Mouse (Mus musculus) spleen, adult 2 months (tissue): ENCODE measurements around the gene Nav2. TPM values are rescaled to one million over a fixed set of nuclear protein-coding genes. Genes with fewer than 3 reads are reported as not detected.

Experiments
- DNase-seq, 2 experiments: peaks; one replicate each; pipeline versions ENCODE4 v3.0.0 to v3.0.0-alpha.2; 2012 to 2021; ENCODE audit warnings: low spot score in 2 of 2, low read depth in 1 of 2
- H3K27ac ChIP-seq: fragments of 200-500 bp; 2 replicates; pipeline ENCODE4 v1.5.1; 2012; ENCODE audit warnings: low read length, inconsistent platforms; ENCODE audit not compliant: insufficient read depth
- H3K27me3 ChIP-seq: fragments of 200-500 bp; 2 replicates; pipeline ENCODE4 v1.6.1; 2012; ENCODE audit warnings: mild to moderate bottlenecking, moderate library complexity, low read length, inconsistent platforms; ENCODE audit not compliant: control insufficient read depth, insufficient read depth
- H3K36me3 ChIP-seq: fragments of 200-500 bp; 2 replicates; pipeline ENCODE4 v1.6.1; 2012; ENCODE audit warnings: mild to moderate bottlenecking, low read length, inconsistent platforms; ENCODE audit not compliant: control insufficient read depth, insufficient read depth
- H3K4me1 ChIP-seq: fragments of 200-500 bp; 2 replicates; pipeline ENCODE4 v1.6.1; 2011; ENCODE audit warnings: inconsistent platforms; ENCODE audit not compliant: control insufficient read depth, insufficient read depth, insufficient read length
- H3K4me3 ChIP-seq: fragments of 200-500 bp; 2 replicates; pipeline ENCODE4 v1.5.1; 2011; ENCODE audit warnings: mild to moderate bottlenecking, inconsistent platforms; ENCODE audit not compliant: insufficient read depth, insufficient read length; ENCODE audit errors: extremely low read depth
- CTCF ChIP-seq: fragments of 200-500 bp; IDR thresholded peaks from 2 replicates; pipeline ENCODE4 v1.5.1; 2011; ENCODE audit warnings: mild to moderate bottlenecking, inconsistent platforms; ENCODE audit not compliant: insufficient read depth, insufficient read length, insufficient replicate concordance; ENCODE audit errors: extremely low read depth
- POLR2A ChIP-seq: fragments of 200-500 bp; IDR thresholded peaks from 2 replicates; pipeline ENCODE4 v1.6.1; 2011; ENCODE audit warnings: low read depth, low read length, inconsistent platforms
- WGBS: fragments of 180-500 bp; shearing (Covaris S2); methylation state at CpG from one replicate; pipeline ENCODE4 v1.1.7; 2018; 5-methylcytosine and 5-hydroxymethylcytosine counted together
- polyA plus RNA-seq: library from polyadenylated mRNA; depleted of rRNA; stranded (reverse); fragments of >200 nt; gene quantifications from 2 replicates; pipeline ENCODE4 v1.2.3, GENCODE M21; 2012

Gene Nav2
- polyA plus RNA-seq, 1 experiment = 3.5 TPM

- no peak overlapping the region for H3K27ac ChIP-seq
- H3K27me3 ChIP-seq = peaks cover 5% of the 10 kb centered on the region
- TF ChIP-seq CTCF (no peak), POLR2A (no peak)
These were observed 55.0 kb downstream of the Nav2 start for GRCm38 (mm10) chr7:48963554-48963953.

GRCm38 (mm10) chr7:48965796-48966512 is 57.4 kb downstream of the Nav2 start:
- H3K27me3 ChIP-seq = no peaks in the 10 kb centered on the region
- DNase-seq = no peak
- H3K27ac ChIP-seq = no peak overlapping the region
- no peaks in the 10 kb centered on the region for H3K36me3 ChIP-seq
- TF ChIP-seq CTCF (no peak), POLR2A (no peak)
- H3K4me3 ChIP-seq = no peak overlapping the region
- H3K4me1 ChIP-seq = no peaks in the 10 kb centered on the region
- 82% methylated on average over 12 of the region's 12 CpGs for WGBS

More at GRCm38 (mm10) chr7:48963554-48963953, 55.0 kb downstream of the Nav2 start:
- no peak overlapping the region for H3K4me3 ChIP-seq
- 71% methylated on average over 4 of the region's 4 CpGs for WGBS
- H3K36me3 ChIP-seq = no peaks in the 10 kb centered on the region
- no peak for DNase-seq
- no peaks in the 10 kb centered on the region for H3K4me1 ChIP-seq

GRCm38 (mm10) chr7:48981013-48981412 is 72.5 kb downstream of the Nav2 start:
- no peaks in the 10 kb centered on the region for H3K36me3 ChIP-seq

GRCm38 (mm10) chr7:48981814-48982213 is 73.3 kb downstream of the Nav2 start:
- no peaks in the 10 kb centered on the region for H3K27me3 ChIP-seq
- H3K27ac ChIP-seq = no peak overlapping the region
- H3K4me3 ChIP-seq = no peak overlapping the region
- H3K36me3 ChIP-seq = no peaks in the 10 kb centered on the region
- WGBS = 73% methylated on average over 3 of the region's 3 CpGs
- TF ChIP-seq CTCF (no peak), POLR2A (no peak)
- DNase-seq = no peak
- no peaks in the 10 kb centered on the region for H3K4me1 ChIP-seq

More at GRCm38 (mm10) chr7:48981013-48981412, 72.5 kb downstream of the Nav2 start:
- Histone ChIP-seq H3K27ac (no peak overlapping the region), H3K4me1 (no peaks in the 10 kb centered on the region), H3K27me3 (no peaks in the 10 kb centered on the region), H3K4me3 (no peak overlapping the region)
- no peak for DNase-seq
- TF ChIP-seq CTCF (no peak), POLR2A (no peak)
- 81% methylated on average over 7 of the region's 7 CpGs for WGBS

- no peaks in the 10 kb centered on the region for H3K36me3 ChIP-seq
- 88% methylated on average over 7 of the region's 7 CpGs for WGBS
- H3K27me3 ChIP-seq = no peaks in the 10 kb centered on the region
- no peak for DNase-seq
- no peak overlapping the region for H3K4me3 ChIP-seq
- no peaks in the 10 kb centered on the region for H3K4me1 ChIP-seq
- H3K27ac ChIP-seq = no peak overlapping the region
- no peak for TF ChIP-seq POLR2A
- no peak for TF ChIP-seq CTCF
These were observed 74.1 kb downstream of the Nav2 start for GRCm38 (mm10) chr7:48982573-48982972.

GRCm38 (mm10) chr7:48991911-48992552 is 83.5 kb downstream of the Nav2 start:
- H3K4me3 ChIP-seq = no peak overlapping the region
- no peak overlapping the region; the same call in 1 of the 2 replicates for H3K27ac ChIP-seq
- DNase-seq = no peak
- no peaks in the 10 kb centered on the region for H3K4me1 ChIP-seq
- TF ChIP-seq CTCF (no peak), POLR2A (no peak)
- no peaks in the 10 kb centered on the region for H3K36me3 ChIP-seq
- WGBS = 60% methylated on average over 8 of the region's 8 CpGs
- H3K27me3 ChIP-seq = no peaks in the 10 kb centered on the region

GRCm38 (mm10) chr7:48995171-48995570 is 86.7 kb downstream of the Nav2 start:
- Histone ChIP-seq H3K36me3 (no peaks in the 10 kb centered on the region), H3K27me3 (no peaks in the 10 kb centered on the region), H3K4me3 (no peak overlapping the region), H3K27ac (no peak overlapping the region), H3K4me1 (no peaks in the 10 kb centered on the region; the same call in 1 of the 2 replicates)
- DNase-seq = no peak
- WGBS = 39% methylated on average over 13 of the region's 13 CpGs
- TF ChIP-seq POLR2A (no peak), CTCF (no peak)
